Mouse (Mus musculus): ENCODE measurements at regions not wholly inside any gene's neighbourhood (a gene's known extent, or its start where the extent isn't known, plus 50 kb on each side); places are given as distances from the start of the nearest gene placed in this dataset.
"Not testable (repeated sequence)": the region's sequence is repeated elsewhere in the genome, so short reads cannot be mapped to it uniquely, and the experiment has no call there.

DNA sequence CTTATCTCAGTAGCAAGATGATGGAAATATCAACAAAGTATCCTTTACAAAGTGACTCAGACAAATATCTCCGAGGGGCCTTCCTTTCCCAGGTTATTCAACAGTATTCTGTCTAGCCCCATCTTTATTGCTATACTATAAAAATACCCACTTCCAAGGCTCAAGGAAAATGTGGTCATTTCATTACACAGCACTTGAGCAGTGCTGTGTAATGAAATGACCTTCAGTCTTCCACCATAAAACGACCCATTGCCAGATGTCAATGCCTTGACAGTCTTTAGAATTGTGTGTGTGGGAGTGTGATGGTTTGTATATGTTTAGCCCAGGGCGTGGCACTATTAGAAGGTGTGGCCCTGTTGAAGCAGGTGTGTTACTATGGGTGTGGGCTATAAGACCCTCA is 124.3 kb upstream of the Teddm2 start:
- DNase-seq, result no peak

GRCm38 (mm10) chr1:154027303-154027702 is 127.3 kb upstream of the Teddm2 start:
- no peak for DNase-seq

GRCm38 (mm10) chr1:154029826-154030225 is 129.8 kb upstream of the Teddm2 start:
- no peak for DNase-seq

DNA sequence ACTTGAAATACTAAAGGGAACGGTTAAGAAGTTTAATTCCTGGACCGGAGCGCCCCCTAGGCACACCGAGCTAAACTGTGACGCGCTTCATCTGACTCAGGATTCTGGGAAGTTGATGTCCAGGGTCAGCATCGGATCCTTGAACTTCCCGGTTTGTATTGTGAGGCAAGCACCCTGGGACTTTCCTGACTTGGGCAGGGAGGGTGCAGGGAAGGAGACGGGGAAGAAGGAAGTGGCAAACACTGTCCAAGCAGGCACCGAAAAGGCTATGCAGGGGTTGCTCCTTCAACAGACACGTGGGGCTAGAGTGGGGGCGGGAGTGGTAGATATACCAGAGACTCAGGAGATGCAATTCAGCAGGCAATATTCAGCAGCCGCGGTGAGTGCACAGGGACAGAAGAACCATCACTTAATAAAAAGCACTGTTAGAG is 132.7 kb upstream of the Teddm2 start:
- peak; percentile 78 to 91 for DNase-seq

- peak; percentile 52 to 69 for DNase-seq
Observed at GRCm38 (mm10) chr1:154033958-154034606, 134.1 kb upstream of the Teddm2 start.

DNA sequence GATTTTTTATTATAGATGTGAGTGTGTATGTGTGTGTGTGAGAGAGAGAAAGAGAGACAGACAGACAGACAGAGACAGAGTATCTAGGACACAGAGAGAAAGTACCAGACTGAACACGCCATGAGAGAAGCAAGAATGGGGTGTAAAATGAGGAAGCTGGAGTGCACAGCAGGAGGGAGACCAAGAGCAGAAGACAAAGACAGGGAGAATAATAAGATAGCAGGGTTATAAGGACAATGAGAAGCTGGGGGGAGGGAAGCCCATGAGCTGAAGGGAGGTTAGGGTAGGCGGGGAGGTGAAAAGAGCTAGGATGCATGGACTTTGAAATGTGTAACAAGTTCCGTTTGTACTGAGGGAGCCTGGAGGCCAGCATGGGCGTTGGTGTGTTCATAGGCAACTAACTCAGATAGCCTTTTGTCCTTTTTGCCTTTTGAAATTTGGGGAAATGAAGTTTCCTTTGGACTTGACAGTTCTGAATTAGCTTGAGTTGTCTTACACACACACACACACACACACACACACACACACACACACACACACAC is 136.8 kb upstream of the Teddm2 start:
- DNase-seq, result peak in 1 of 2 experiments; percentile 7

DNA sequence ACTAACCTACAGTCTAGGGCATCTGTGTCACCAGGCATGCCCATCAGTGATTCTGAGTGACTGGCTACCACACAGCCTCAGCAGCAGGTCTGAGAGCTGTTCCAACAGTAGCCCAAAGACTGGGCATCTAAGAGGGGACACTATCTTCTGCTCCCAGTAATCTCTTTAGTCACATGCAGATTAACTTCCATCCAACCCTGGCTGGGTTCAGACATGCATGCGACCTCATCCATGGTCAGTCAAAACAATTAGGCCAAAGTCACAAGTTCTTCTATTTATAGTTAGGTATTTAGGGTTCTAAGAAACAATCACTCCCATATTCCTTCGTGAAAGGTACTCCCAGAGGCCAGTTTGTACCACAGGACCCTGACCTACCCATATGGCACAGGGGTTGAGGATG is 138.2 kb upstream of the Teddm2 start:
- no peak for DNase-seq

DNA sequence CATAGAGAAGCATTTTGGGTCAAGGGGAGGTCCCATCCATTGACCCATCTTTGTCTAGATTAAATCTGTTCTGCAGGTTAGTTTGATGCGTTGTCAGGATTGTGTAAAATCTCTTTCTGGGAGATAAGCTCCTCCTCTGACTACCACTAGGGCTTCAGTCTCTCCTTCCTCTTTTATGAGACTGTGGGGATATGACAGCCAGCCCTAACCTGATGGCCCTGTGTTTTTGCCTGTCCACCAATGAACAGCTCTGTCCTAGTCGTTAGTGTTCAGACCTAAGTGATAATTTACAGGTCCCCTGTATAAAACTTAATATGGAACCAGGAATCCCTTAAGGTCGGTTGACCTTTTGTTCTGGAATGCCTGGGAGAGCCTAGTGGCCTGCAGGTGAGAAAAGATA is 140.9 kb upstream of the Teddm2 start:
- peak in 1 of 2 experiments; percentile 23 for DNase-seq

DNA sequence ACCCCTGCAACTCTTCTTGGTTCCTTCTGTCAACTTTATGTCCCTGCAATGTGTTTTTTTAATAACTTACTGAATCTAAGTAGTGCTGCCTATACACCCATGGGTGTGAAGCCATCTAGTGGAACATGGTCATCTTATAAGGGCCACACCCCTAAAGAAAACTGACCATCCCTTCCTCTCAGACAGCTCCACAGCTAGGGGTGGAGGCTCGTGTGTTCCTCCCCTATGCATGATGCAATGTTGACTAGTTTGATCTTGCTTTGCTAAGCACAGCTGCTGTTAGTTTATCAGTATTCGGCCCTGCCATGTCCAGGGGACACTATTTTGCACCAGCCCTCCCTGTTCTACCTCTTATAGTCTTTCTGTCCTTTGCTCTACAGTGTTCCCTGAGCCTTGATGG is 142.9 kb upstream of the Teddm2 start:
- DNase-seq, result no peak

DNA sequence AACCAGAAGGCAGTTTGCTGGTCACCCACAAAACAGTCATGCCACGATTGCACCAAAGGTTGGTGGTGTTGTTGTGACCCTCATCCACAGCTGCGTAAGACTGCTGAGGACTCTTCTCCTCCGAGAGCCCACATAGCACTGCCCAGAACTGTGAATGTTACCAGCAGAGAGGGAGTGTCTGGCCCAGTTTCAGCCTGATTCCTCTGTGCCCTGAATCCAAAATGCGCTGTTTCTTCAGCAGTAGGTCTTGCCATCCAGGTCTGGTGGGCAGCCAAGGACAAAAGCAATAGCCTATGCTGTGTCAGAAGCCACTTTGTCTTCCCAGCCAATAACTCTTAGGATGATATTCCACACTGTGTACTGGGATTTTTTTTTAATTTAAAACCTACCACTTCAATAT is 144.7 kb upstream of the Teddm2 start:
- no peak for DNase-seq

- no peak for DNase-seq
Observed at GRCm38 (mm10) chr1:154045951-154046350, 145.9 kb upstream of the Teddm2 start.

- no peak for DNase-seq
Observed at GRCm38 (mm10) chr1:154053641-154054040, 147.3 kb upstream of the Zfp648 start.

- no peak for DNase-seq
Observed at GRCm38 (mm10) chr1:154054874-154055273, 146.1 kb upstream of the Zfp648 start.

- DNase-seq, result not testable (repeated sequence)
Observed at GRCm38 (mm10) chr1:154061397-154061796, 139.6 kb upstream of the Zfp648 start.

GRCm38 (mm10) chr1:154061851-154062250 is 139.1 kb upstream of the Zfp648 start:
- DNase-seq, result no peak

- DNase-seq, result no peak
Observed at GRCm38 (mm10) chr1:154062666-154063065, 138.3 kb upstream of the Zfp648 start.

DNA sequence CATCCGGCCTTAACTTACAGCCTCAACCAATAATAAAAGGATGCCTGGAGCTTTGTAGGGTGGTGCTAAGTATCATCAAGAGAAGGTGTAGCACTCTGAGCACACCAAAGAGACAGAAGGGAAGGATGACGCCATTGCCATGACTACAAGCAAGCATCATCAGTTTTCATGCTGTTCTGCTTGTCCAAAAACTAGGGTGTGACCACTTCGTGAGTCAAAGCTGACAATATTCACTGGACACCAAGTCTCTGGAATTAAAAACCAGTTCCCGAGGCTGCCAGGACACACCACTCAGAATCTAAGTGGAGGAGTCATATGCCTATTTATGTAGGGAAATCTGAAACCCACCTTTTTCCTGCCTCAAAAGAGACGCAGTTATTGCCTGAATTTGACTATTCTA is 136.4 kb upstream of the Zfp648 start:
- DNase-seq, result no peak

- peak; percentile 22 to 61 for DNase-seq
Observed at GRCm38 (mm10) chr1:154065336-154066329, 135.4 kb upstream of the Zfp648 start.

DNA sequence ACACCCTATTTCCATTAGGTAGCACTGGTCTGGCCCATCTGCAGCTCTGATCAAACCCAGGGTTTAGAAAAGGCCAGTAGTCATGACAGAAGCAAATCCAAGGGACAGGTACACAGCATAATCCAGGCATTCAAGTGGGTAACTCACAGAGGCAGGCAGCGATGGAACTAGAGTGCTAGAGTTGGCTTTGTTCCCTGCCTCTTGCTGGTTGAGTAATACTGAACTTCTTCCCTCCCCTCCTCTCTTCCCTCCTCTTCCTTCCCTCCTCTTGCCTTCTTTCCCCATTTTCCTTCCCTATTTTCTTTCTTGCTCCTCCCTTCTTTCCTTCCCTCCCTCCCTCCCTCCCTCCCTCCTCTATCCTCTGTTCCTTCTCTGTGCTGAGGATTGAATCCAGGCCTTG is 133.1 kb upstream of the Zfp648 start:
- no peak for DNase-seq

- DNase-seq, result no peak
Observed at GRCm38 (mm10) chr1:154074270-154074669, 126.7 kb upstream of the Zfp648 start.

- DNase-seq, result peak in 1 of 2 experiments; percentile 19
Observed at GRCm38 (mm10) chr1:154076684-154077475, 124.1 kb upstream of the Zfp648 start.

DNA sequence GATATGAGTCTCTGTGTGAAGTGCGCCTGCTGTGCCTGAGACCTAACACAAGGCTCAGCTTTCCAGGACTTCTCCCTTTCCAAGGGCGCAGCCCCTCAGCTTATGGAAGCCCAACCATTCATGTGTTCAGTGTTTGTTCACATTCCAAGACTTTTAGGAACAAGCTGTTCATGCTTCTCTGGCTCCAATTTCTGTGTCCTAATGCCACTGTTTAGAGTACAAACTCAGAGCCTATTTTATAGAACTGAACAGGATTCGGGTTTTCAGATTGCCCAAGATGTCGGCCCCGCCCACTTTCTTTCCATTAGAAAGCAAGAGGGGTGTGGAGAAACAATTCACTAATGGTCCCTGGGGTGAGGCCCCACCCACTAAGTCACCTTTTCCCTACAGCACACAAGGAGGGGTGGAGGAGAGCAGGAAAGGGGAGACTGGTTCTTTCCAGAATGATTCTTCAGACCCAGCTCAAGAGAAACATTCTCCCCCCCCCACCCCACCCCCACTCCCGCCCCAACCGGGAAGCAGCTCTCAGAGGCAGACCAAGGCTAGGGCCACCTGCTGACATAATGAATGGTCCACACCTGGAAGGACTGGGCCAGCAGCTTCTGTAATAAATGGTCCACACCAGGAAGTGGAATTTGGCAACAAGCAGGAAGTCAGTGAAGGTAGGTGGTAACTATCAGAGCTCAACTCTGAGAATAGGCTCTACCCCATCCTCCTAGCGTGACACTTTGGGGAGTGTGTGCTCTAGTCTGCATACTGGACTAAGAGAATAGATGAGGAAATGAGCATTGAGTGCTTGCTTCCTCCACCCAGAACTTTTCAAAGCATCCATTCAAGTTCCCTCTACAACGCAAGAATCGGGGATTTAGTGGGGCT is 120.2 kb upstream of the Zfp648 start:
- peak in 1 of 2 experiments; percentile 17 for DNase-seq
